Mouse (Mus musculus) gastrocnemius, postnatal 4 days (tissue): ENCODE measurements around the gene Cks2. TPM values are rescaled to one million over a fixed set of nuclear protein-coding genes. Genes with fewer than 3 reads are reported as not detected.
"Not testable (repeated sequence)": the region's sequence is repeated elsewhere in the genome, so short reads cannot be mapped to it uniquely, and the experiment has no call there.

Source experiments
- DNase-seq, 2 experiments: peaks; one replicate each; pipeline ENCODE4 v3.0.0; 2021 to 2022; ENCODE audit warnings: low spot score in 2 of 2, mixed read lengths in 2 of 2
- total RNA-seq, 2 experiments: library from RNA; stranded (reverse); gene quantifications; 2 replicates each; pipeline ENCODE4 v1.2.3; 2021

Cks2 gene
- total RNA-seq, 2 experiments from 2014 or later: 22.3 to 26.5 TPM

- not testable (repeated sequence) for DNase-seq
Measured at GRCm38 (mm10) chr13:51635384-51635783, 9.6 kb upstream of the Cks2 start.

GRCm38 (mm10) chr13:51638958-51639357, 6.1 kb upstream of the Cks2 start:
- no peak for DNase-seq

GRCm38 (mm10) chr13:51641424-51641823, 3.6 kb upstream of the Cks2 start:
- DNase-seq: no peak

- DNase-seq: no peak
Measured at GRCm38 (mm10) chr13:51642171-51642778, 2.8 kb upstream of the Cks2 start.

GRCm38 (mm10) chr13:51643924-51644828, 856 bp upstream of the Cks2 start:
- no peak for DNase-seq

- DNase-seq: no peak
Measured at GRCm38 (mm10) chr13:51645872-51646271, 840 bp downstream of the Cks2 start.

GRCm38 (mm10) chr13:51646362-51647027, 1.5 kb downstream of the Cks2 start:
- no peak for DNase-seq

GRCm38 (mm10) chr13:51647770-51648169, 2.7 kb downstream of the Cks2 start:
- no peak for DNase-seq

- no peak for DNase-seq
Measured at GRCm38 (mm10) chr13:51648237-51648636, 3.2 kb downstream of the Cks2 start.

GRCm38 (mm10) chr13:51649740-51650139, 4.7 kb downstream of the Cks2 start:
- DNase-seq: no peak

- peak; percentile 87 to 95 for DNase-seq
Measured at GRCm38 (mm10) chr13:51651408-51652064, 6.5 kb downstream of the Cks2 start, which contains the start of gene Secisbp2. Gene Secisbp2 (plus strand): TSS chr13:51651697.

GRCm38 (mm10) chr13:51653159-51653558, 8.1 kb downstream of the Cks2 start:
- no peak for DNase-seq

- no peak for DNase-seq
Measured at GRCm38 (mm10) chr13:51653961-51654360, 8.9 kb downstream of the Cks2 start.

GRCm38 (mm10) chr13:51656516-51657235, 11.6 kb downstream of the Cks2 start:
- no peak for DNase-seq

GRCm38 (mm10) chr13:51658094-51658493, 13.1 kb downstream of the Cks2 start:
- DNase-seq: no peak

- DNase-seq: no peak
Measured at GRCm38 (mm10) chr13:51659573-51659972, 14.5 kb downstream of the Cks2 start.

- no peak for DNase-seq
Measured at GRCm38 (mm10) chr13:51663561-51663960, 18.5 kb downstream of the Cks2 start.

- not testable (repeated sequence) for DNase-seq
Measured at GRCm38 (mm10) chr13:51668195-51668594, 23.2 kb downstream of the Cks2 start.

GRCm38 (mm10) chr13:51676641-51677040, 31.6 kb downstream of the Cks2 start:
- no peak for DNase-seq

- DNase-seq: no peak
Measured at GRCm38 (mm10) chr13:51677041-51677440, 32.0 kb downstream of the Cks2 start.
